Comparison of ENCODE assay signal across 11 mouse cellular contexts in the genomic region with DNA sequence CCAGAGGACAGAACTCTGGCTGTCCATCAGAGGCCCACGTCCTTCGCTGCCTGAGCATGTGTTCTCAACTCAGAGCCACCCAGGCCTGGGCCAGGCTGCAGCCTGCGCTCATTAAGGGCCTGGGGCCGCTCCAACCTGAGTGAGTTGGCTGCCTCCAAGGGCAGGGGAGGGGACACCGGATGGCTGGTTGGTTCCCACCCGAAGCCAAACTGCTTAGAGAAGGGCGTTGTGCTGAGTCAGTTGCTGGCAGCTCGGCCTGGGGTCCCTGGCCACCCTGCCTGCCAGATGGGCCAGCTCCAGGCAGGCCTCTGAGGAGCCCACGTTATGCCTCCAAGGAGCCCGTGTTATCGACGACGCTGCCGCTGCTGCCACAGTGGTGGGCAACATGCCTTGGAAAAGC. TPM values are rescaled to one million over a fixed set of nuclear protein-coding genes. Genes with fewer than 3 reads are reported as not detected.
DNase-seq lines count a peak whose midpoint lies in the region; ATAC-seq lines count a peak whose summit lies in the region.
"Had no signal": no experiment of that assay in that cellular context is flagged by ENCODE, and none has a peak within 500 bp of the region (broad histone marks: within the 10 kb centered on the region; RNA-seq: fewer than 3 reads in every experiment).

No protein-coding gene starts in this region.

- H3K36me3 ChIP-seq in heart, embryonic 11.5 days (ENCODE audit: control insufficient read depth, insufficient read depth, low read length): no peaks in the 10 kb centered on the region
- H3K36me3 ChIP-seq in liver, embryonic 12.5 days: no peaks in the 10 kb centered on the region
- H3K36me3 ChIP-seq: G1E; limb, embryonic 13.5 days; neural tube, embryonic 12.5 days had no signal

- no peak overlapping the region; the same call in 1 of the 2 replicates for H3K9ac ChIP-seq in heart, embryonic 11.5 days (ENCODE audit: low read depth, low read length)
- no peak overlapping the region for H3K9ac ChIP-seq in liver, embryonic 12.5 days
- H3K9ac ChIP-seq: limb, embryonic 13.5 days; neural tube, embryonic 12.5 days had no signal

- no peak overlapping the region for H3K27ac ChIP-seq in heart, embryonic 11.5 days (ENCODE audit: low read depth, low read length)
- no peak overlapping the region for H3K27ac ChIP-seq in liver, embryonic 12.5 days
- H3K27ac ChIP-seq: limb, embryonic 13.5 days; neural tube, embryonic 12.5 days had no signal

- peak; percentile 63 to 80 for DNase-seq in heart, adult 18-20 months
- DNase-seq in urinary bladder, postnatal 14 days (ENCODE audit: low spot score): peak; percentile 57
- DNase-seq in urinary bladder, postnatal 25 days (ENCODE audit: low spot score): no peak
- DNase-seq in heart, postnatal 25 days (ENCODE audit: low spot score): peak; percentile 77
- no peak for DNase-seq in yolk sac, embryonic 10.5 days (ENCODE audit: low spot score)
- no peak for DNase-seq in thymus, adult 18-20 months

- intact Hi-C loops in heart, postnatal 25 days (cut with DNase I): no loop called here

- H3K4me3 ChIP-seq in heart, embryonic 11.5 days (ENCODE audit: low read depth, low read length): no peak overlapping the region
- no peak overlapping the region for H3K4me3 ChIP-seq in liver, embryonic 12.5 days
- H3K4me3 ChIP-seq: limb, embryonic 13.5 days; neural tube, embryonic 12.5 days had no signal

- peaks cover 12% of the 10 kb centered on the region for H3K4me1 ChIP-seq in heart, embryonic 11.5 days (ENCODE audit: control insufficient read depth, insufficient read depth, low read length)
- H3K4me1 ChIP-seq in liver, embryonic 12.5 days: peaks cover 12% of the 10 kb centered on the region
- H3K4me1 ChIP-seq: limb, embryonic 13.5 days; neural tube, embryonic 12.5 days had no signal

- no peak for ATAC-seq in heart, embryonic 11.5 days (replicated peaks; ENCODE audit: insufficient number of reproducible peaks, low FRiP score, low TSS enrichment)
- ATAC-seq in liver, embryonic 12.5 days: no peak

- no peaks in the 10 kb centered on the region for H3K9me3 ChIP-seq in heart, embryonic 11.5 days (replicated peaks; ENCODE audit: control insufficient read depth, low read length)
- no peaks in the 10 kb centered on the region for H3K9me3 ChIP-seq in liver, embryonic 12.5 days (replicated peaks)
- H3K9me3 ChIP-seq: G1E; limb, embryonic 13.5 days; neural tube, embryonic 12.5 days had no signal

- H3K4me2 ChIP-seq in heart, embryonic 11.5 days: no peak overlapping the region
- no peak overlapping the region for H3K4me2 ChIP-seq in liver, embryonic 12.5 days
- H3K4me2 ChIP-seq: limb, embryonic 13.5 days; neural tube, embryonic 12.5 days had no signal

- H3K27me3 ChIP-seq in heart, embryonic 11.5 days (ENCODE audit: control insufficient read depth, insufficient read depth, low read length): no peaks in the 10 kb centered on the region
- H3K27me3 ChIP-seq in liver, embryonic 12.5 days (replicated peaks): no peaks in the 10 kb centered on the region
- H3K27me3 ChIP-seq: limb, embryonic 13.5 days; neural tube, embryonic 12.5 days had no signal

- 70% methylated on average over 14 of the region's 14 CpGs for WGBS in heart, embryonic 11.5 days (ENCODE audit: insufficient replicate concordance)
- 75% methylated on average over 14 of the region's 14 CpGs for WGBS in liver, embryonic 12.5 days (ENCODE audit: insufficient replicate concordance)

RNA-seq across cellular contexts. Expression of a gene that starts 44.9 kb away (rescaled TPM):
- total RNA-seq in heart, adult 18-20 months (2021): 1 to 10 TPM; 6.0 to 7.4 TPM
- 19.4 and 19.9 TPM in 2 replicates for polyA plus RNA-seq in heart, embryonic 11.5 days (2014; fragmentation: Nextera tagmentation; extraction: Ambion mirVana)
- total RNA-seq in heart, postnatal 25 days (2021): 1 to 10 TPM; 6.2 to 8.3 TPM
- polyA plus RNA-seq in liver, embryonic 12.5 days (2016; fragmentation: Nextera tagmentation; extraction: Ambion mirVana): 19.7 and 20.7 TPM in 2 replicates

Comparison
In these comparisons a context has a peak if more than half of its experiments do, and no peak if none do; other contexts are left out.
1. DNase-seq: peak in heart, adult 18-20 months (2 of 2), urinary bladder, postnatal 14 days (single experiment) and heart, postnatal 25 days (single experiment); none in urinary bladder, postnatal 25 days (single experiment), yolk sac, embryonic 10.5 days (single experiment) and thymus, adult 18-20 months (0 of 2).